Mouse (Mus musculus): ENCODE measurements around the gene Speg.
A peak's percentile ranks its signal among the peaks of the same experiment; 100 is the strongest.

The Speg gene

DNA sequence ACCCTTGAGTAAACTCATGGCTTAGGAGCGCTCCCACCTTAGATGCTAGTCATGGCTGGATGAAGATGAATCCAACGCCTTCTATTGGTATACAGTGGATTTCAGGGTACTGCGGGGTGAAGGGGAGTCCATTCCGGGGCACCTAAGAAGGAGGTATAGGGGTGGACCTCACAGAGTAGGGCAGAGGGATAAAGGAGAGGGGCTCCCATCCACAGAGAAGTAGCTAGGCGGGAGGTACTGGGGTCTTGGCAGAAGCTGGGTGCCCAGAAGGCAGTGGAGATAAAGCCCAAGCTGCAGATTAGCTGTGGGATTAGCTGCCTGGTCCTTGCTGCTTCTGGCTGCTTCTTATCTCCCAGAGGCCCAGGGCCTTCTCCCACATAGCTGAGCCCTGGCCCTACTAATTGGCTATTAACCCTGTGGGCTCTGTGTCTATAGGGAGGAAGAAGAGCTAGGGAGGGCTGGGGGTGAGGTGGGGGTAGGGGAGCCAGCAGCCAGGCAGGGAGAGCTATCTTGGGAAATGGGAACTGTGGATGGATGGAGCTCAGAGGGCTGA, 88.6 kb downstream of the Speg start:
- DNase-seq = no peak

DNA sequence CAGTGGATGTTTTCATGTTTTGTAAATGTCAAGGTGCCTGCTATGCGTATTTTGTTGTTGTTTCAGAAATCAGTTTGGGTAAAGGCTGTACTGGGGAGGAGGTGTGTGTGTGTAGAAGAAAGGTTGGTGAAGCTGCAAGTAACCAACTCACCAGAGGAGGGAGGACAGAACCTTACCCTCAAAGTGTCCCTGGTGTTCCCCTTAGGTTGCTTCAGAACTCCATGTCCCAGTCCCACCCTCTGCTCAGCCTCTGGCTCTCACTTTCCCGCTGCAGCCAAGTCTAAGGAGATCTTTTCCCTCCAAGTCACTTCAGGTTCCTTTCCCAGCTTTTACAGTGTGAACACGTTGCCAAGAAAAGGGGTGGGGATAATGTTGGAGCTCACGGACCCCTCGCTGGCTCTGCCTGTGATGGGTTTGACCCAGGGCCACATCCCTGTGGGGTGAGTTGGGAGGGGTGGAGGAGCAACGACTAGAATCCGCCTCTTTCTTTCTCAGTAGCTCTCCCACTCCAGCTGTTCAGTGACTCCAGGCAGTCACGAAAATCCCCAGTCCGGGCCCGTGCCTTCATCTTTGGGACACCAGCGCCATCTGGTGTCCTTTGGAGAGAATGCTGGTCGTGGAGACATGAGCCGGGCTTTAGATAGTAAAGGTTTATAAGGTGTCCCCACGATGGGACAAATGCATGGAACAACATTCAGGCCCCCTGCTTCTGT, 92.3 kb downstream of the Speg start:
- peak; percentile 88 to 89 for DNase-seq

DNA sequence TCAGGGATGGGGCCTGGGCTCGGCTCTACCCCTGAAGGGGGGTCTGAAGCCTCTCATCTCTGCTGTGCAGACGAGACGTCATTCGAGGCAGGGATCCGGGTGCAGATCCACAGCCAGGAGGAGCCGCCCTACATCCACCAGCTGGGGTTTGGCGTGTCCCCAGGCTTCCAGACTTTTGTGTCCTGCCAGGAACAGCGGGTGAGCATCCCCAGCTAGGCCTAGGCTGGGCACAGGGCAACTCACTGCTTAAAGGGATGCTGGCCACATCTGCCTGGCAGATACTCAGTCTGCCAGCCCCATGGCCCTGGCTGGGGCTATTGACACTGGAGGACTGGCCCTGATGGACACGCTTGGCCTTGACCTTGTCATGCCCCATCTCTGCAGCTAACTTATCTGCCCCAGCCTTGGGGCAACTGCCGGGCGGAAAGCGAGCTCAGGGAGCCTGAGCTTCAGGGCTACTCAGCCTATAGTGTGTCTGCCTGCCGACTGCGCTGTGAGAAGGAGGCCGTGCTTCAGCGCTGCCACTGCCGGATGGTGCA, 94.3 kb downstream of the Speg start:
- peak in 1 of 2 experiments; percentile 21 for DNase-seq

DNA sequence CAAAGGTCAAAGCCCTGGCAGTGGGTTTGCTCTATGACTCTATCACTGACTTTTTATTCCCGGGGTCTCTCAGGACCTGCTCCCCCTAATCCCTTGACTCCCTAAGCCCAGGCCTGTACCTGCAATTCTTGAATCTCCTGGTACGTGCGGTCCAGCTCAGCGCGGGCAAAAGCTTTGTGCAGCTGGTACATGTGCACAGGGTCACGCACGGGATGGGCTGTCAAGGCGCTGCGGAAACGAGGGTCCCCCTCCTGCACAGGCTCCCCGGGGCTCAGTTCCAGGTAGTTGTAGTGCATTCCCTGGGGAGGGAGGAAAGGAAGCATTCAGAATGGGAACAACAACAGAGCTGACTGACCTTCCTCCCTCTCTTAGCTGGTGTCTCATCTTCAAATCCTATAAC, 101.3 kb downstream of the Speg start:
- no peak for DNase-seq

DNA sequence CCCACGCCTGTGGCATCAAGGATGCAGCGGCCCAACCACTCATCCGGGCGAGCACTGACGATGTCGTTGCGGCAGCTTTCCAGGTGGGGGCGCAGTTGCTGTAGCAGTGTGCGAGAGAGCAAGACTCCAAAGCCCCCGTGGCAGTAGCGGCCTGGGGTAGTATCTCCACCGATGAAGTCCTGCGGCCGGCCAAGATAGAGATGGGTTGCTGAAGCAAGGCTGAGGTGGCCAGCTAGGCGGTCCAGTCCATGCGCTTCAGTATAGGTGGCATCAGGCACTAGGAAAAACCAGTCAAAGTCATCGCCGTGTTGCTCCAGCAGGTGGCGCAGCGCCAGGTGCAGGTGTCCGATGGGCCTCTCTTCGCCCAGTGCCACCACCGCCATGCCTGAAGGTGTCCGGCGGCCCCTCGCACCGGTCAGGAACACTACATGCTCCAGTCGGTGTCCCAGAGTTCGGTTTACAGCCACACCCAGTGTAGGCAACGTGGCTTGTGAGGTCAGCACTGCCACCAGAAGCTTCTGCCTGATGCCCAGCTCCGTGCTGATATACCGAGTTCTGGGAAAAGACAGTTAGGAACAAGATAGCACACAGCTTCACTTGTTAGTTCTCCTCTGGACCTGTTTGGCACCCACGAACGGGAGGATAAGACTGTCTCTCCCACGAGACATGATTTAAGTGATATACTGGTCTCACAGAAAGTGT, 102.3 kb downstream of the Speg start:
- peak; percentile 96 for DNase-seq

DNA sequence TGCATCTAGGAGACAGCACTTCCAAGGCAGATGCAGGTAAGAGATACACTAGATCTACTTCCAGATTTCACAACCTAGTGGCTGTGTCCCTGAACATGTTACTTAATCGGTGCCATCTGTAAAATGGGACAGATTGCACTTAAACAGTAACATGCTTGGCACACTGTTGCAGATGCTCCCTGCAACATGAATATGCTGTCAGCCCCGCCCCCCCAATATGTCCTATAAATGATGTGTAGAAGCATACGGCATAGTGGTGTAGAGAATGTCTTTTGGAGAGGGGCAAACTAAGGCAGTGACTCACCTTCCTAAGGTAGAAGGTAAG, 102.8 kb downstream of the Speg start:
- no peak for DNase-seq

DNA sequence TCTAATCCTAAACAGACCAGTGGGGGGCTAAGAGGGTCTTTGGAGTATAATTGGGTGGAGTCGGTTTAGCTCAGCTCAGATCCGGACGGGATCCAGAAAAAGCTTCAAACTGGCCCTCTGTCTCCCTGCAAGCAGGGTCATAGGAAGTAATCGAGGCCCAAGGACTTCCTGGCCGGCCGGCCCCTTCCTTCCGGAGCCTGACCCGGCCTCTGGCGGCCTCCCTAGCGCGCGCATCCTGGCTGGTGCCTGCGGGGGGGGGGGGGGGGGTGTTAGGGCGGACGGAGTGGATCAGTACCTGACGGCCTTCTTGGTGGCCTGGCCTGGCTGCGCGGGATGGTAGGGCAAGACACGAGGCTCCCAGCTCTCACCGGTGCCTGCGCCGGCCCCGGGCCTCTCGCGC, 103.4 kb downstream of the Speg start:
- peak in 1 of 2 experiments; percentile 50 for DNase-seq

DNA sequence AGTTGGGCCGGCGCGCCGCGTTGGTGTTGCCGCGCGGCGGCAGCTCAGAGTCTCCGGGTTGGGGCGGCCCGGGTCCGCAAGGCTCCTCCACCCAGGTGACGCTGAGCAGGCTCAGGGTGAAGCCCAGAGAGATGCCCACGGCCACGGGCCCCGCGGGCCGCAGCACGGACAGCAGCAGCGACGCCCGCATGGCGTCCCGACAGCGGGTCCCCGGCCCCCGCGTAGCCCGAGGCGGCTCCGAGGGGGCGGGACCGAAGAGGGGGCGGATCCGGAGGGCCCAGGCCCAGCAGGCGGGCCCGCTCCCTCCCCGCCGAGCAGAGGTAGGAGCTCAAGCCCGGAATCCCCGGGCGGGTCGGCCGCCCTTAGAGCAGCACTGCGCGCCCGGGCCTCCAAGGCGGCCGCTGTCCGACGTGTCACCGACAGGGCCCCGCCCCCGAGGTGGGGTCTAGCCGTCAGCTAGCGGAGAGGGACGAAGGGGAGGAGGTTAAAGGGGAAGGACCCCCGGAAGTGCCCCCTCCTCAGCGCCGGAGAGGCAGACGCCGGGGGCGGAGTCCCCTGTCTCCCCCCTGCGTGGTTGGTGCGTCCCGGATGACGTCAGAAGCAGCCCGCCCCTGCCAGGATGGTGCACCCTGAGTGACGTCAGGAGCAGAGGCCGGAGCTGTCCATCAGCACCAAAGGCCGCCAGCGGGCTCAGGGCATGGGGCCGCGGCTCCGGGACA, 104.0 kb downstream of the Speg start, which contains the start of the genes Chpf and Tmem198:
Chpf (minus strand) TSS at position 392 of the 719 bp plus-strand sequence.
Tmem198 (plus strand) TSS at position 617 of the 719 bp plus-strand sequence.
- peak; percentile 98 to 99 for DNase-seq

DNA sequence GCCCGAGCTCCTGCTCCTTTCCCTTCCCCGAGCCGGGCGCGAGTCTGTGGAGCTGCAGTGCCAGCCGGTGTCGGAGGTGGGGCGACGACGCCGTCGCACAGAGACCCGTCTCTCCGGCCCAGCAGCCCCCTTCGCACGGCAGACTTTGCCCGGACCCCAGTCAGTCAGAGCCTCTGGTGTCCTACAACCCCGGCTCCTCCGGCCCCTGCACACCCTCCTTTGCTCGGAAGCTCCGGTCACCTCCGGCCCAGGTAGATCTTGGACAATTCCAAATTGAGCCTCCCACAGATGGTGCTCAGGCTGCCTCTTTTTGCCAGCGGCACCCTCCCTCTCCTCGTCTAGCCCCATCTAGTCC, 104.5 kb downstream of the Speg start:
- no peak for DNase-seq

DNA sequence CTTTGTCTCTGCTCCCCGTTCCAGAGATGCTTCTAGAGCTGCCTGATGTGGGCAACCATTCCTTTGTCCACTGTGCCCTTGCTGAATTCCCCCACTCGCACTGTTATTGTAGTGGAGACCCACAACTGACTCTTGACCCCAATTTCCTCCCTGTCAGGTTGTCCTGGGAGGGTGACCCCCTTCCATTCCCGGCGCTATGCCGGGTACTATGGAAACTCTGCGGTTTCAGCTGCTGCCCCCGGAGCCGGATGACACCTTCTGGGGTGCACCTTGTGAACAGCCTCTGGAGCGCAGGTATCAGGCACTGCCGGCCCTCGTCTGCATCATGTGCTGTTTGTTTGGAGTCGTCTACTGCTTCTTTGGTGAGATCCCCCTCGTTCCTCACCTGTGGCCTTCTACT, 104.9 kb downstream of the Speg start:
- peak in 1 of 2 experiments; percentile 46 for DNase-seq

DNA sequence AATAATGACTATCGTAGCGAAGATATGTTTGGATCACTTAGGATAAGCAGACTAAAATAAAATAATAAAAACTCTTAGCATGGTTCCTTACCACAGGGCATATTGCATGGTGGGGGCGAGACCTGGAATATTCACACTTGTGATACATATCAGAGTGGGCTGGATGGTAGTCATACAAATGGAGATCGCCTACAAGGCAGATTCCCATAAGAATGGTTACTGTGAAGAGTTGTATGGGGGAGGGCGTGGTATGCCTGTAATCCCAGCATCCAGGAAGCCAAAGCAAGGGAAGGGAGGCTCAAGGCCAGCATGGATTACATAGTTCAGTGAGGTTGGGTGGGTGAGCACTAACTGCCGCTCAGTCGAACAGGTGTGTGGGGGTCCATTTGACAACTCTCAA, 105.6 kb downstream of the Speg start:
- DNase-seq = no peak
